ENCODE assay signal across 8 mouse cellular contexts in the genomic region with DNA sequence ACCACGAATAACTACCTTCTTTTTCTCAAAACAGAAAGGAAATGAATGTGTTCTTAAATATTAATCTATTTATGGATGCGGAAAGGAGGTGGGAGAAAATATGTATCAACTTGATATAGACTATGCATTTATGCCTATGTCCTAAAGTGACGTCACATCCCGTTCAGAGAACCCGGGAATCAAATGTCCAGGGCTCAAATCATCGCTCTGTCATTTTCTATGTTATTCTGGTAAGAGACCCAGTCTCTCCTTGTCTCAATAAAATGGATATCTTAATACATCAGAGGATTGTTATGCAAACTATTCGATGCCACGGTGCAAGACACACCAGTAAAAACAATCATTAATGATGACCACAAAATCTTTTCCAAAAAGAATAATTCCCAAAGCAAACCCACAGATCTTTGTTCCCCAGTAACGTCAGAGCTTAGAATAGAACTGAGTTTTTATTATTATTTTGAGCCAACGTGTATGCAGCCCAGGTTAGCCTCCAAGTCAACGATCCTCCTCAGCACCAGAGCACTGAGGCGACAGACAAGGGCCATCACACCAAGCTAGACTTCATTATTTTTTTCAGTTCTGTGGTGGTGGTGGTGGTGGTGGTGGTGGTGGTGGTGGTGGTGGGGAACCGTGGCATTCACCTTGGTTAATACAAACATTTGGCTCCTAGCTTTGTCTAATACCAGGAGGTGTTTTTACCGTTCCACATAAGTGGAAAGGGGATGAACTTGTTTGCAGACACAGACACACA. TPM values are rescaled to one million over a fixed set of nuclear protein-coding genes. Genes with fewer than 3 reads are reported as not detected.
DNase-seq lines count a peak whose midpoint lies in the region; ATAC-seq and TF ChIP-seq lines count a peak whose summit lies in the region.

No protein-coding gene starts in this region.

- H3K27me3 ChIP-seq in embryonic facial prominence, embryonic 13.5 days, result no peaks in the 10 kb centered on the region
- no peaks in the 10 kb centered on the region for H3K27me3 ChIP-seq in intestine, postnatal 0 days (replicated peaks; ENCODE audit: control insufficient read depth, insufficient read depth, low read length)

- peak overlapping the region; percentile 88 for H3K4me3 ChIP-seq in layer of hippocampus, adult 2 months
- peak overlapping the region; percentile 94 for H3K4me3 ChIP-seq in embryonic facial prominence, embryonic 13.5 days
- H3K4me3 ChIP-seq in intestine, postnatal 0 days (ENCODE audit: low read depth, low read length), result peak overlapping the region; percentile 98
- H3K4me3 ChIP-seq in olfactory bulb, adult 2 months (ENCODE audit: insufficient read depth, low read depth, low read length), result peak overlapping the region; percentile 94

- no peak for TF ChIP-seq CTCF in layer of hippocampus, adult 2 months (conservative IDR thresholded peaks at IDR 0.05)
- TF ChIP-seq CTCF in intestine, postnatal 0 days (IDR thresholded peaks at IDR 0.05; ENCODE audit: low read depth), result no peak
- no peak for TF ChIP-seq CTCF in olfactory bulb, adult 2 months (IDR thresholded peaks at IDR 0.05; ENCODE audit: insufficient read depth, low read depth, low read length)

- DNase-seq in layer of hippocampus, adult 2 months (ENCODE audit: low spot score in 2 of 2), result no peak
- no peak for DNase-seq in layer of hippocampus, postnatal 36 days
- DNase-seq in Muller cell, postnatal 12 days (ENCODE audit: inconsistent ontology term), result peak; percentile 76
- no peak for DNase-seq in gastrocnemius, postnatal 4 days (ENCODE audit: low spot score in 2 of 2)
- no peak for DNase-seq in frontal cortex, postnatal 10 days (ENCODE audit: low spot score in 2 of 2)

- no peaks in the 10 kb centered on the region for H3K9me3 ChIP-seq in embryonic facial prominence, embryonic 13.5 days
- no peaks in the 10 kb centered on the region for H3K9me3 ChIP-seq in intestine, postnatal 0 days (ENCODE audit: control insufficient read depth)

- peak overlapping the region; percentile 98 for H3K9ac ChIP-seq in embryonic facial prominence, embryonic 13.5 days
- peak overlapping the region; percentile 98 for H3K9ac ChIP-seq in intestine, postnatal 0 days (ENCODE audit: low read depth, low read length)

- 19% methylated on average over 14 of the region's 14 CpGs for WGBS in embryonic facial prominence, embryonic 13.5 days
- WGBS in intestine, postnatal 0 days, result 16% methylated on average over 14 of the region's 14 CpGs
- 10% methylated on average over 14 of the region's 14 CpGs for WGBS in olfactory bulb, adult 2 months

- peak; percentile 29; the same call in 1 of the 2 replicates for ATAC-seq in embryonic facial prominence, embryonic 13.5 days (ENCODE audit: insufficient number of reproducible peaks, insufficient read depth, low FRiP score, low TSS enrichment, low read depth)
- no peak; the same call in 1 of the 2 replicates for ATAC-seq in intestine, postnatal 0 days

- H3K4me1 ChIP-seq in embryonic facial prominence, embryonic 13.5 days, result peaks cover 18% of the 10 kb centered on the region
- H3K4me1 ChIP-seq in intestine, postnatal 0 days (replicated peaks; ENCODE audit: control insufficient read depth, insufficient read depth, low read length), result 0 out of 2 replicates have a peak, but pooled peaks cover 3% of the 10 kb centered on the region
- peaks cover 2% of the 10 kb centered on the region; the same call in 1 of the 2 replicates for H3K4me1 ChIP-seq in olfactory bulb, adult 2 months (ENCODE audit: control insufficient read depth, insufficient read depth, low read length)

- no peak for TF ChIP-seq POLR2A in olfactory bulb, adult 2 months (IDR thresholded peaks at IDR 0.05; ENCODE audit: insufficient read depth, low read depth, low read length)

- H3K27ac ChIP-seq in layer of hippocampus, adult 2 months, result peak overlapping the region; percentile 97
- peak overlapping the region; percentile 88 for H3K27ac ChIP-seq in embryonic facial prominence, embryonic 13.5 days
- no peak overlapping the region for H3K27ac ChIP-seq in intestine, postnatal 0 days (ENCODE audit: low read depth, low read length)
- peak overlapping the region; percentile 88 for H3K27ac ChIP-seq in olfactory bulb, adult 2 months (ENCODE audit: insufficient read depth, low read depth, low read length)

- peak overlapping the region; percentile 92 for H3K4me2 ChIP-seq in embryonic facial prominence, embryonic 13.5 days
- peak overlapping the region; percentile 87 for H3K4me2 ChIP-seq in intestine, postnatal 0 days (replicated peaks; ENCODE audit: low read depth)

- no peaks in the 10 kb centered on the region for H3K36me3 ChIP-seq in embryonic facial prominence, embryonic 13.5 days
- H3K36me3 ChIP-seq in intestine, postnatal 0 days (ENCODE audit: control insufficient read depth, insufficient read depth), result no peaks in the 10 kb centered on the region

RNA-seq across cellular contexts. Expression of gene Tspyl1, which starts 0.6 kb away (rescaled TPM):
- total RNA-seq in layer of hippocampus, adult 2 months (2021), result 100 to 1,000 TPM; 163 to 172 TPM
- total RNA-seq in layer of hippocampus, postnatal 36 days (2021), result 100 to 1,000 TPM; 151 to 170 TPM
- polyA plus RNA-seq in embryonic facial prominence, embryonic 13.5 days (2015; fragmentation: Nextera tagmentation; extraction: Ambion mirVana), result 82.9 and 91.2 TPM in 2 replicates
- 45.7 and 48.3 TPM in 2 replicates for polyA plus RNA-seq in intestine, postnatal 0 days (2015; fragmentation: Nextera tagmentation; extraction: Ambion mirVana)
- not detected in 2 replicates for polyA plus RNA-seq in olfactory bulb, adult 2 months (2012; ENCODE audit: insufficient read depth, insufficient read length, low replicate concordance, missing spikeins)
- total RNA-seq in gastrocnemius, postnatal 4 days (2021), result 10 to 100 TPM; 49.7 to 51.0 TPM

RNA-seq across cellular contexts. Expression of gene Tspyl4, which starts 15.9 kb away (rescaled TPM):
- total RNA-seq in layer of hippocampus, adult 2 months (2021), result 100 to 1,000 TPM; 348 to 365 TPM
- total RNA-seq in layer of hippocampus, postnatal 36 days (2021), result 100 to 1,000 TPM; 346 to 384 TPM
- 26.8 and 30.6 TPM in 2 replicates for polyA plus RNA-seq in embryonic facial prominence, embryonic 13.5 days (2015; fragmentation: Nextera tagmentation; extraction: Ambion mirVana)
- 9.3 and 9.4 TPM in 2 replicates for polyA plus RNA-seq in intestine, postnatal 0 days (2015; fragmentation: Nextera tagmentation; extraction: Ambion mirVana)
- 276 TPM in 1 of 2 replicates, not detected in the other for polyA plus RNA-seq in olfactory bulb, adult 2 months (2012; ENCODE audit: insufficient read depth, insufficient read length, low replicate concordance, missing spikeins)
- 1 to 10 TPM; 2.3 to 2.8 TPM for total RNA-seq in gastrocnemius, postnatal 4 days (2021)

Comparison
In these comparisons a context has a peak if more than half of its experiments do, and no peak if none do; other contexts are left out.
1. RNA of gene Tspyl4, which starts 15.9 kb away (total RNA-seq): 346 to 384 TPM in layer of hippocampus, postnatal 36 days and 348 to 365 TPM in layer of hippocampus, adult 2 months; 2.3 to 2.8 TPM in gastrocnemius, postnatal 4 days; every median in the first group is over 10 times any median in the second.
2. Peak in every context shown above with its lines, with median percentiles within 50 percentile points of each other: H3K4me3 ChIP-seq.